Mouse (Mus musculus) stomach, postnatal 0 days (tissue): Measurements from ENCODE around the gene Arhgap17. TPM values are rescaled to one million over a fixed set of nuclear protein-coding genes. Genes with fewer than 3 reads are reported as not detected.

ENCODE experiments used
- ATAC-seq: fragments of 200-750 bp; cut with Nextera tagmentation; 2 replicates; pipeline ENCODE4 v1.8.0; 2017; ENCODE audit not compliant: low FRiP score, low TSS enrichment
- DNase-seq: peaks from one replicate; pipeline ENCODE4 v3.0.0-alpha.2; 2016; ENCODE audit warnings: low spot score
- H3K27ac ChIP-seq: fragments of 300-500 bp; sonication (generic); replicated peaks from 2 replicates; pipeline ENCODE4 v1.5.1; 2014; ENCODE audit warnings: mild to moderate bottlenecking, control low read depth
- H3K27me3 ChIP-seq: fragments of 300-500 bp; sonication (generic); 2 replicates; pipeline ENCODE4 v1.6.1; 2014; ENCODE audit warnings: low read length; ENCODE audit not compliant: control insufficient read depth, insufficient read depth
- H3K36me3 ChIP-seq: fragments of 300-500 bp; sonication (generic); 2 replicates; pipeline ENCODE4 v1.6.1; 2014; ENCODE audit warnings: low read length, mixed read lengths; ENCODE audit not compliant: control insufficient read depth, insufficient read depth
- H3K4me1 ChIP-seq: fragments of 300-500 bp; sonication (generic); replicated peaks from 2 replicates; pipeline ENCODE4 v1.6.1; 2014; ENCODE audit warnings: antibody characterized with exemption; ENCODE audit not compliant: control insufficient read depth, insufficient read depth
- H3K4me2 ChIP-seq: fragments of 300-500 bp; sonication (generic); replicated peaks from 2 replicates; pipeline ENCODE4 v1.6.1; 2014; ENCODE audit warnings: low read depth, mild to moderate bottlenecking, control low read depth, moderate library complexity
- H3K4me3 ChIP-seq: fragments of 300-500 bp; sonication (generic); 2 replicates; pipeline ENCODE4 v1.5.1; 2014; ENCODE audit warnings: low read depth, low read length, control low read depth
- H3K9ac ChIP-seq: fragments of 300-500 bp; sonication (generic); 2 replicates; pipeline ENCODE4 v1.6.1; 2014; ENCODE audit warnings: mild to moderate bottlenecking, low read length, control low read depth, mixed read lengths
- H3K9me3 ChIP-seq: fragments of 300-500 bp; sonication (generic); 2 replicates; pipeline ENCODE4 v1.6.1; 2016; ENCODE audit warnings: low read length; ENCODE audit not compliant: control insufficient read depth
- CTCF ChIP-seq: IDR thresholded peaks from 2 replicates; pipeline ENCODE4 v1.5.1; 2016; ENCODE audit warnings: antibody characterized with exemption, low read depth, mild to moderate bottlenecking, moderate library complexity
- EP300 ChIP-seq: optimal IDR thresholded peaks from 2 replicates; pipeline ENCODE3; 2016; ENCODE audit warnings: antibody characterized with exemption
- WGBS: fragments of 180-500 bp; shearing (Covaris S2); extraction: QIAGEN DNeasy Blood & Tissue Kit; methylation state at CpG from one replicate; pipeline ENCODE4 v1.1.7; 2014; 5-methylcytosine and 5-hydroxymethylcytosine counted together
- polyA plus RNA-seq: library from polyadenylated mRNA; unstranded; fragments of >200 nt; fragmentation: Nextera tagmentation; extraction: Ambion mirVana; gene quantifications from 2 replicates; pipeline ENCODE4 v1.2.1, GENCODE M21; 2015

The Arhgap17 gene
- polyA plus RNA-seq, 1 experiment from 2014 or later, result 8.0 TPM

GRCm38 (mm10) chr7:123254196-123254970 lies 115.3 kb downstream of the Arhgap17 start:
- Histone ChIP-seq H3K4me1 (no peaks in the 10 kb centered on the region), H3K36me3 (no peaks in the 10 kb centered on the region), H3K27ac (no peak overlapping the region), H3K27me3 (no peaks in the 10 kb centered on the region), H3K9ac (no peak overlapping the region), H3K4me2 (no peak overlapping the region), H3K9me3 (no peaks in the 10 kb centered on the region), H3K4me3 (no peak overlapping the region)
- TF ChIP-seq EP300 (no peak), CTCF (no peak)
- no peak for ATAC-seq
- 86% methylated on average over 14 of the region's 14 CpGs for WGBS
- no peak for DNase-seq

GRCm38 (mm10) chr7:123253396-123253795 lies 116.3 kb downstream of the Arhgap17 start:
- Histone ChIP-seq H3K9me3 (no peaks in the 10 kb centered on the region), H3K36me3 (no peaks in the 10 kb centered on the region), H3K4me2 (no peak overlapping the region), H3K27me3 (no peaks in the 10 kb centered on the region), H3K27ac (no peak overlapping the region), H3K4me3 (no peak overlapping the region), H3K4me1 (no peaks in the 10 kb centered on the region), H3K9ac (no peak overlapping the region)
- no peak for TF ChIP-seq CTCF
- no peak for TF ChIP-seq EP300
- WGBS, result 71% methylated on average over 7 of the region's 7 CpGs
- ATAC-seq (no peak), DNase-seq (no peak)

GRCm38 (mm10) chr7:123251343-123251742 lies 118.4 kb downstream of the Arhgap17 start:
- TF ChIP-seq CTCF (no peak), EP300 (no peak)
- WGBS, result 56% methylated on average over 6 of the region's 6 CpGs
- Histone ChIP-seq H3K27ac (no peak overlapping the region), H3K27me3 (no peaks in the 10 kb centered on the region), H3K9ac (no peak overlapping the region), H3K4me1 (no peaks in the 10 kb centered on the region), H3K36me3 (no peaks in the 10 kb centered on the region), H3K4me3 (no peak overlapping the region), H3K4me2 (no peak overlapping the region), H3K9me3 (no peaks in the 10 kb centered on the region)
- ATAC-seq (no peak), DNase-seq (no peak)

DNA sequence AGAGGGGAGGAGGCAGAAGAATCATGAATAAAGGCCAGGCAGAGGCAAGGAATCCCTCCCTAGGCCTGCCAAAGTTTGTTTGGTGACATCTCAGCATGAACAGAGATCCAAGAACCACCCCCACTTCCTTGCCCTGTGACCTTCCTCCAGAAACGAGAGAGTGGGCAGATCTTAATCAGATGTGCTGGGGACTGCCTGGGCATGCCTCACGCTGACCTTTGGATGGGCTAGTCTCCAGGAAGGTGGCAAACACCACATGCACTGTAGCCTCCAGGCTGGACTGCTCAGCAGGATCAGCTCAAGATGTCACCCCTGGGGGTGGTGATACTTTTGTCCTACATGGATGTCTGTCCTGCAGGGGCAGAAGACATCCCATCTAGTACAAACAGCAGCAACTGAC lies 121.5 kb downstream of the Arhgap17 start:
- no peak overlapping the region for H3K9ac ChIP-seq
- H3K27me3 ChIP-seq, result no peaks in the 10 kb centered on the region
- H3K27ac ChIP-seq, result no peak overlapping the region
- ATAC-seq (no peak), DNase-seq (no peak)
- no peaks in the 10 kb centered on the region for H3K36me3 ChIP-seq
- WGBS, result 43% methylated on average over 2 of the region's 2 CpGs
- no peaks in the 10 kb centered on the region for H3K9me3 ChIP-seq
- TF ChIP-seq EP300 (no peak), CTCF (no peak)
- no peaks in the 10 kb centered on the region for H3K4me1 ChIP-seq
- H3K4me3 ChIP-seq, result no peak overlapping the region
- no peak overlapping the region for H3K4me2 ChIP-seq

DNA sequence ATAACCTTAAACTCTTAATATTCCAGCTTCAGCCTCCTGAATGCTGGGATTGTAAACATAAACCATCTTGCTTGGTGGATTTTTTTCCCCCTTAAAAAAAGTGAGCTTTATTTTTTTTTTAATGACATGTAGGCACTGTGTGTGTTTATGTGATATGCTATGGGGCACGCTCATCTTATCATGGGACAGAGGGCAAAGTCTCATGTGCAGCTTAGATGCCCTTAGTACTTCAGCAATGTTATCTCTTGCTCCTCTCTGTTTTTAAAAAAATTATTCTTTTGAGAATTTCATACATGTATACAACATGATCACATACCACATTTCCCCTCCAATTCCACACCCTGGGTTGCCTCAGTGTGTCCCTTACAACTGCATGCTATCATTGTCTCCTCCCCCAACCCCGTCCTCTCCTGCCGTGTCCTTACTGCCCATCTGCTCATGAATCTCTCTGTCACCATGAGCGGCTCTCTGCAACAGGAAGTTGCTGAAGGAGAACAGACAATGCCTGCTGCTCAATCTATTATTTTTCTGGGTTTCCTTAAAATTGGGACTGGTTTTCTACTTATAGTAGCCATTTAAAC lies 123.1 kb downstream of the Arhgap17 start:
- TF ChIP-seq CTCF (no peak), EP300 (no peak)
- H3K27ac ChIP-seq, result no peak overlapping the region
- DNase-seq, result no peak
- H3K4me1 ChIP-seq, result no peaks in the 10 kb centered on the region
- no peak overlapping the region for H3K4me3 ChIP-seq
- no peak overlapping the region for H3K9ac ChIP-seq
- H3K36me3 ChIP-seq, result no peaks in the 10 kb centered on the region
- H3K9me3 ChIP-seq, result no peaks in the 10 kb centered on the region
- no peak overlapping the region for H3K4me2 ChIP-seq
- ATAC-seq, result no peak
- WGBS, result 40% methylated on average over 4 of the region's 4 CpGs
- H3K27me3 ChIP-seq, result no peaks in the 10 kb centered on the region

DNA sequence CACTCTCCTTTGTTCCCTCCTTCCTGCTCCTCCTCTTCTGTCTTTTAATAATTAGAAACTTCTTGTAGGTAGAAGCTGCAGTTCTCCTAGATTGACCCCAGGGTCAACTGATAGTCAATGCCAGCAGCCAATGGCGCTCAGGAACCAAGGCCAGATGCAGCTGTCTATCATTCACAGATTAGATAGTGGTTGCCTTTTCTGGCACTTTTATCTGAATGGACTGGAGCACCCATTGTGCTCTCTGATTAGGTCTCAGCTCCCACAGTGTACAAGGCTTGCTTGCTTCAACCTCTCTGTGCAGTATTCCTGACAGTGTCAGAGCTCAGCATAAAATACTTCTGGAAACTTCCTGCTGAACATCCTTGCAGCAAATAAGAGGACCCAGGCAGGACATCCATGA lies 124.9 kb downstream of the Arhgap17 start:
- ATAC-seq, result no peak
- H3K27me3 ChIP-seq, result no peaks in the 10 kb centered on the region
- H3K4me1 ChIP-seq, result no peaks in the 10 kb centered on the region
- DNase-seq, result no peak
- no peak overlapping the region for H3K4me2 ChIP-seq
- no peak overlapping the region for H3K27ac ChIP-seq
- H3K36me3 ChIP-seq, result no peaks in the 10 kb centered on the region
- no peaks in the 10 kb centered on the region for H3K9me3 ChIP-seq
- WGBS, result 65% methylated on average over 1 of the region's 1 CpGs
- H3K9ac ChIP-seq, result no peak overlapping the region
- H3K4me3 ChIP-seq, result no peak overlapping the region
- no peak for TF ChIP-seq EP300
- no peak for TF ChIP-seq CTCF
